Mouse (Mus musculus): Measurements from ENCODE around the gene Spata16. TPM values are rescaled to one million over a fixed set of nuclear protein-coding genes. Genes with fewer than 3 reads are reported as not detected.
A peak's percentile ranks its signal among the peaks of the same experiment; 100 is the strongest.

Spata16 gene
- total and polyA plus RNA-seq, 2 experiments from 2014 or later, result not detected

DNA sequence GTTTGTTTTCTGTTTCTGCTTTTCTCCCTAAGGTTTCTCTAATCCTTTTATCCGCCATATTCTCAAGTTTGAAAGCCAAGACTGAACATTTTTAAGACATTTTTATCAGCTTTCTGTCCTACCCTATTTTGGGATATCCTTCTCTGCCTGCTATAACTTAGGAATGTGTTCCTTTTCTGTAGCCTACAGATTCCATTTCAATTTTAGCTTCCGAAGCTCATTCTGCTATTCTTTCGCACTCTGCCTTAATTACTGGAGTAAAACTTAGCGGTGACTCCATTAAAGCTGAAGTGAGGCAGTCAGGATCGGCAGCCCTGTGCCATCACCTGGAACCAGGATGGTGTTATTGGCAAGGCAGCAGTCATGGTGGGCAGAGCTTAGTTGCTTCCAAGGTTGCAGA, 178.3 kb downstream of the Spata16 start:
- Histone ChIP-seq H3K27ac (ENCODE audit: low read depth, low read length) (no peak overlapping the region), H3K9me3 (ENCODE audit: low read length) (no peaks in the 10 kb centered on the region), H3K4me3 (ENCODE audit: low read depth, low read length) (no peak overlapping the region), H3K4me1 (ENCODE audit: insufficient read depth, low read length) (no peaks in the 10 kb centered on the region), H3K36me3 (ENCODE audit: insufficient read depth, low read length) (no peaks in the 10 kb centered on the region), H3K9ac (replicated peaks; ENCODE audit: low read length, poor library complexity, severe bottlenecking) (no peak overlapping the region), H3K27me3 (ENCODE audit: insufficient read depth, low read length) (no peaks in the 10 kb centered on the region), H3K4me2 (ENCODE audit: low read depth, low read length, poor library complexity, severe bottlenecking) (no peak overlapping the region)
- WGBS, result 94% methylated on average over 5 of the region's 5 CpGs
- DNase-seq (ENCODE audit: low spot score), result no peak
- TF ChIP-seq CTCF (IDR thresholded peaks at IDR 0.05), result no peak
- no peak for ATAC-seq (ENCODE audit: low FRiP score)

DNA sequence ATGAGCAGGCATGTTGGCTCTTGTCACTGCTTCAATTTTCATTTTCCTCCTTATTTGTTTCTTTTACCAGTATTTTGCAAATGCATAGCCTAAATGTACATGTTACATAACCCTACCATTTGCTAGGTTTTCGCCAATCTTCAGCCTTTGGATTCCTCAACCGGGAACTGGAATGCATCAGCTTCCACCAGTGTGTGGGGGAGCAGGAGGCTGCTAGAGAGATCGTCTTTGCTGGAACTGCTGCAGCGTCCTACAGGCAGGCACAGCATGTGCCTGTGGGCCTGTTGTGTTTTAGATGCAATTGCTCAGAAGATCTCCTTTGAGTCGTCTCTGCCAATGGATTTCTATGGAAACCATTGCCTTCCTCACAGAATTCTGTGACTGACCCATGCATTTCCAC, 182.0 kb downstream of the Spata16 start:
- Histone ChIP-seq H3K27me3 (ENCODE audit: insufficient read depth, low read length) (no peaks in the 10 kb centered on the region), H3K27ac (ENCODE audit: low read depth, low read length) (no peak overlapping the region), H3K9ac (replicated peaks; ENCODE audit: low read length, poor library complexity, severe bottlenecking) (no peak overlapping the region), H3K36me3 (ENCODE audit: insufficient read depth, low read length) (no peaks in the 10 kb centered on the region), H3K4me3 (ENCODE audit: low read depth, low read length) (no peak overlapping the region), H3K4me1 (ENCODE audit: insufficient read depth, low read length) (no peaks in the 10 kb centered on the region), H3K9me3 (ENCODE audit: low read length) (no peaks in the 10 kb centered on the region), H3K4me2 (ENCODE audit: low read depth, low read length, poor library complexity, severe bottlenecking) (no peak overlapping the region)
- DNase-seq (ENCODE audit: low spot score) (no peak), ATAC-seq (ENCODE audit: low FRiP score) (no peak)
- TF ChIP-seq CTCF (IDR thresholded peaks at IDR 0.05), result no peak
- 40% methylated on average over 5 of the region's 5 CpGs for WGBS

DNA sequence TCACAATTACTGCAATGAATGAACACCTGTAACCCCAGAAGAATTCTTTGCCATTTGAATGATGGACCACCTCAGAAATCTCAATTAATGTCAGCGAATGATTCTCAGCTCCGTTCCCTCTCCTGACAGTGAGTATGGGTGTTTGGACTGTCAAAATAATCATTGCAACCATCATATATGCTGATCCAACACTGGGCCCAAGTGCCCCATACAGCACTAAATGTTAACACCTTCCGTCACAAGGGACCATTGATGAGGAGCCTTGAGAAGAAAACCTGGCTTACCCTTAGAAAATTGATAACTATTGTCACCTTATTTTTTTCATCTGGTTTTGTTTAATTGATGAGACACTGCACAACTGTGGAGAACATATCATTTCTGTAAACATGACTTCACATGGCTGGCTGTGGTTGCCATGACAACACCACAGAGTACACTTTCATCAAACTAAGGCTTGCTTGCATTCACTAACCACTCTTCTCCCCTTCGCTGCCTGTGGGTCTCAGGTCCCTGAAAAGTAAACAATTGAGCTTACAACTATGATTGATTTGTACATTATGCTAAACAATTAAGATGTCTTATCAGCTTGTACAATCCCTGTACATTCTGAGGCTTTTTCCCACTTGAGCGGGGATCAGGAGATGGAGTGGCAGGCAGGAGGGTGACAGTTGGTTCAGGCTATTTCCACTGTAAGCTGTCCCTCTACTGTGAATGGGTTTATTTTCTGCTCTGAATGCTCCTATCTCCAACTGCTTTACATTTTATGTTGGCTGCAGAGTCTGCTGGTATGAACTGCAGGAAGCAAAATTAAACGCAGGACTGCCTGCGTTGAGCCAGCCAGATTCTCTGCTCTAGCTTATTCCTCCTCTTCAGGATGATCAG, 189.8 kb downstream of the Spata16 start:
- 61% methylated on average over 7 of the region's 7 CpGs for WGBS
- no peak for TF ChIP-seq CTCF (IDR thresholded peaks at IDR 0.05)
- no peak overlapping the region for H3K4me3 ChIP-seq (ENCODE audit: low read depth, low read length)
- no peaks in the 10 kb centered on the region for H3K9me3 ChIP-seq (ENCODE audit: low read length)
- no peak overlapping the region for H3K27ac ChIP-seq (ENCODE audit: low read depth, low read length)
- no peaks in the 10 kb centered on the region for H3K36me3 ChIP-seq (ENCODE audit: insufficient read depth, low read length)
- no peak overlapping the region for H3K9ac ChIP-seq (replicated peaks; ENCODE audit: low read length, poor library complexity, severe bottlenecking)
- H3K27me3 ChIP-seq (ENCODE audit: insufficient read depth, low read length), result no peaks in the 10 kb centered on the region
- DNase-seq (ENCODE audit: low spot score) (peak; percentile 65), ATAC-seq (ENCODE audit: low FRiP score) (peak; percentile 72; the same call in 1 of the 2 replicates)
- H3K4me1 ChIP-seq (ENCODE audit: insufficient read depth, low read length), result no peaks in the 10 kb centered on the region
- no peak overlapping the region for H3K4me2 ChIP-seq (ENCODE audit: low read depth, low read length, poor library complexity, severe bottlenecking)

DNA sequence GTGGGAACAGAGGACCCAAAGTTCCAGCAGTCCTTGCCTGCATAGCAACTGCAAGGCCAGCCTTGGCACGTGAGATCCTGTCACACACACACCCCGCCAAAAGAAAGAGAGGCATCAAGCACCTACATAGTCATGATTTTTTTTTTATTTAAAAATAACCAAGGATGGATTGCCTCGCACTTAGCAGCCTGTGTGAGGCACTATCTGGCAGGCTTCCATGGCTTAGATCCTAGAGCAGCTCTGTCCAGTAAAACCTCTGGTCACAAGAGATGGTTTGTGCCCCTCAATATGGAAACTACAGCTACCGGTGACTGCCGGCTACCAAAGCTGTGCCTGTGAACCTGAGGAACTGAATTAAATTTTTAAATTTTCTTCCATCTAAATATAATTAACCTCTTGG, 195.5 kb downstream of the Spata16 start:
- H3K4me3 ChIP-seq (ENCODE audit: low read depth, low read length), result no peak overlapping the region
- no peak for TF ChIP-seq CTCF (IDR thresholded peaks at IDR 0.05)
- no peak for DNase-seq (ENCODE audit: low spot score)
- WGBS, result 74% methylated on average over 5 of the region's 5 CpGs
- H3K4me2 ChIP-seq (ENCODE audit: low read depth, low read length, poor library complexity, severe bottlenecking), result no peak overlapping the region
- H3K27ac ChIP-seq (ENCODE audit: low read depth, low read length), result no peak overlapping the region
- H3K4me1 ChIP-seq (ENCODE audit: insufficient read depth, low read length), result no peaks in the 10 kb centered on the region
- H3K36me3 ChIP-seq (ENCODE audit: insufficient read depth, low read length), result no peaks in the 10 kb centered on the region
- H3K9me3 ChIP-seq (ENCODE audit: low read length), result no peaks in the 10 kb centered on the region
- no peaks in the 10 kb centered on the region for H3K27me3 ChIP-seq (ENCODE audit: insufficient read depth, low read length)
- no peak for ATAC-seq (ENCODE audit: low FRiP score)
- H3K9ac ChIP-seq (replicated peaks; ENCODE audit: low read length, poor library complexity, severe bottlenecking), result no peak overlapping the region

DNA sequence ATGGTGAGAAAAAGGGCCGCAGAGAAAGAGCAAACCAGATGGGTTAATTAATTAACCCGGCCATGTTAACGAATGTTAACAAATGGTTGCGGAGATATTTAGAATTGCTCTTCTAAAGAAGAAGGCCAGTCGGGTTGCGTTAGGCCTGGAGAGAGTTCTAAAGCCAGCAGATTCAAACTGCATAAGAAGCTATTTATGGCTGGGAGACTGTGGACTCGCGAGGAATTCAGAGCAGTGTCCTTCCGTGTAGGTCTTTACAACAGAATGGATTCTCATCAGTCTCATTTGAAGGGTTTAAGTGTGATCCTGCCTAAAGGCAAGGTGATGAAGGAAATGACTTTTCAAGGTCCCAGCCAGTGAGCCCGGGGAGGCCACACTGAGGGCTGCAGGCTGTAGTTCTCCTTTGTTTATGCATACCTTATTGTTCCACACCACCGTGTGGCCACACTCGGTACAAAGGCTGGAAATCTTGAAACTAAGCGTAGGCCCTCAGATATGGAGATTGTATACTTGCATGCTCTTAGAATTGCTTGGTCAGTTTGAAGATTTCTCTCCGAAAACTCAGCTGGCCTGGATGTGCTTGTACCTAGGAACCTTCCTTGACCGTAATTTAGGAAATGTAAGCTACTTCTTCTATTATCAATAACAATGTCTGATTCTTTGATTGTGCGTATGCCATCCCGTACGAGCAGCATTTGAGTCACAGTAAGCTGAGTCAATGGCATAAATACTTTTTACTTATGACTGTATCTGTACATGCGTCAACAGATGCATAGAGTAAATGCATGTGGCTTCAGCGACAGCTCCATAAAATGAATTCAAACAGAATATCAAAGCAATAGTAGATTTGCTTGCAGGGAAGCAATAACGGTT, 197.0 kb downstream of the Spata16 start:
- peak; percentile 80 for TF ChIP-seq CTCF (IDR thresholded peaks at IDR 0.05)
- H3K4me1 ChIP-seq (ENCODE audit: insufficient read depth, low read length), result no peaks in the 10 kb centered on the region
- H3K9me3 ChIP-seq (ENCODE audit: low read length), result no peaks in the 10 kb centered on the region
- H3K27ac ChIP-seq (ENCODE audit: low read depth, low read length), result no peak overlapping the region
- H3K9ac ChIP-seq (replicated peaks; ENCODE audit: low read length, poor library complexity, severe bottlenecking), result no peak overlapping the region
- H3K4me3 ChIP-seq (ENCODE audit: low read depth, low read length), result no peak overlapping the region
- H3K36me3 ChIP-seq (ENCODE audit: insufficient read depth, low read length), result no peaks in the 10 kb centered on the region
- no peaks in the 10 kb centered on the region for H3K27me3 ChIP-seq (ENCODE audit: insufficient read depth, low read length)
- ATAC-seq (ENCODE audit: low FRiP score), result peak; percentile 68; the same call in 1 of the 2 replicates
- no peak overlapping the region for H3K4me2 ChIP-seq (ENCODE audit: low read depth, low read length, poor library complexity, severe bottlenecking)
- WGBS, result 45% methylated on average over 21 of the region's 21 CpGs
- DNase-seq (ENCODE audit: low spot score), result peak; percentile 77

Data from midbrain, postnatal 0 days (tissue).